Comparison of ENCODE assay signal across 16 mouse cellular contexts in the genomic region with DNA sequence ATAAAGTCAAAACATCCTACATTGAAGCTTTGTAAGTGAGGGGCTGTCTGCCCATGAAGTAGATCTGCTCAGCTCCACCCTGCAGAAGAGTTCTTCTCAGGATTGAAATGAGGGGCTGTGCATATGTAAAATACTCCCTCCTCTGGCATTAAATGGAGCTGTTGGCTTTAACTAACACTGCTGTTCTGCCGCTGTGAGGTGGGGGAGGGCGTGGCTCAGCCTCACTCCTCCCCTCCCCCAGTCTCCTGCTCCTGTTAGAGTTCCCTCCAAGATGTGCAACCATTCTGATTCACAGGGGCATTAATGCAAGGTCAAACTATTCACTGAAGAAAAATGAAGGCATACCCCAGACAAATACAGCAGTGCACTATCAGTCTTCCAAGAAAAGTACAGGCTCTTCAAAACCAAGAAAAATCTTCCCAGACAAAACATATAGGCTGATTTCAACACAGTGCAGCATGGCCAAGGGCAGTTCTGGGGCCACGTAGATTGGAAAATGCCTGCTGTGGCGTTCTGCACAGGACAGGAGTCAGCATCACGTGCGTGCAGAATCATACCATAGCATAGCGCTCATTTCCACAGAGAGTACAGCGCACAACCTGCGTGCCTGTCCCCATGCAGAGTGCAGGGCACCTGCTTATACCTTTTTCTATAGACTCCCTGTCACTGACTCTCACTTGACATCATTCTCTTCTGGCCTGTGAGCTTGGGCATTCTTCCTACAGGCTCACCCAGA. TPM values are rescaled to one million over a fixed set of nuclear protein-coding genes. Genes with fewer than 3 reads are reported as not detected.
DNase-seq lines count a peak whose midpoint lies in the region; ATAC-seq and TF ChIP-seq lines count a peak whose summit lies in the region.
"Had no signal": no experiment of that assay in that cellular context is flagged by ENCODE, and none has a peak within 500 bp of the region (broad histone marks: within the 10 kb centered on the region; RNA-seq: fewer than 3 reads in every experiment).

No protein-coding gene starts in this region.

- no peaks in the 10 kb centered on the region for H3K9me3 ChIP-seq in forebrain, embryonic 11.5 days (ENCODE audit: control insufficient read depth, low read length)
- no peaks in the 10 kb centered on the region for H3K9me3 ChIP-seq in forebrain, embryonic 10.5 days
- no peaks in the 10 kb centered on the region for H3K9me3 ChIP-seq in forebrain, embryonic 15.5 days
- no peaks in the 10 kb centered on the region for H3K9me3 ChIP-seq in midbrain, postnatal 0 days (ENCODE audit: low read length)
- H3K9me3 ChIP-seq: heart, embryonic 15.5 days; limb, embryonic 13.5 days; neural tube, embryonic 12.5 days had no signal

- H3K4me1 ChIP-seq in forebrain, embryonic 11.5 days (replicated peaks; ENCODE audit: control insufficient read depth, insufficient read depth, low read length) = no peaks in the 10 kb centered on the region
- peaks cover 20% of the 10 kb centered on the region for H3K4me1 ChIP-seq in forebrain, embryonic 10.5 days
- H3K4me1 ChIP-seq in forebrain, embryonic 15.5 days = peaks cover 25% of the 10 kb centered on the region
- H3K4me1 ChIP-seq in midbrain, postnatal 0 days (ENCODE audit: insufficient read depth, low read length) = no peaks in the 10 kb centered on the region
- H3K4me1 ChIP-seq: heart, embryonic 15.5 days; limb, embryonic 13.5 days; neural tube, embryonic 12.5 days had no signal

- 0 out of 2 replicates have a peak, but pooled peaks have one; percentile 34 for ATAC-seq in forebrain, embryonic 11.5 days (replicated peaks; ENCODE audit: low FRiP score)
- ATAC-seq in forebrain, embryonic 15.5 days (replicated peaks) = peak; percentile 33; the same call in 1 of the 2 replicates
- ATAC-seq in midbrain, postnatal 0 days (ENCODE audit: low FRiP score) = no peak

- H3K27ac ChIP-seq in forebrain, embryonic 11.5 days (ENCODE audit: low read depth, low read length) = no peak overlapping the region
- no peak overlapping the region for H3K27ac ChIP-seq in forebrain, embryonic 10.5 days
- no peak overlapping the region for H3K27ac ChIP-seq in forebrain, embryonic 15.5 days (replicated peaks)
- H3K27ac ChIP-seq in midbrain, postnatal 0 days (ENCODE audit: low read depth, low read length) = no peak overlapping the region
- no peak overlapping the region for H3K27ac ChIP-seq in left cerebral cortex, adult 2 months
- H3K27ac ChIP-seq: heart, embryonic 15.5 days; limb, embryonic 13.5 days; neural tube, embryonic 12.5 days had no signal

- no peak overlapping the region for H3K4me3 ChIP-seq in forebrain, embryonic 11.5 days (ENCODE audit: low read depth, low read length)
- H3K4me3 ChIP-seq in forebrain, embryonic 10.5 days = no peak overlapping the region
- no peak overlapping the region for H3K4me3 ChIP-seq in forebrain, embryonic 15.5 days
- H3K4me3 ChIP-seq in midbrain, postnatal 0 days (ENCODE audit: low read depth, low read length) = no peak overlapping the region
- H3K4me3 ChIP-seq in left cerebral cortex, adult 2 months = no peak overlapping the region
- H3K4me3 ChIP-seq: heart, embryonic 15.5 days; limb, embryonic 13.5 days; neural tube, embryonic 12.5 days had no signal

- TF ChIP-seq CTCF in midbrain, postnatal 0 days (IDR thresholded peaks at IDR 0.05) = peak; percentile 22
- no peak for TF ChIP-seq CTCF in left cerebral cortex, adult 2 months (IDR thresholded peaks at IDR 0.05)

- H3K36me3 ChIP-seq in forebrain, embryonic 11.5 days (ENCODE audit: control insufficient read depth, insufficient read depth, low read length) = no peaks in the 10 kb centered on the region
- no peaks in the 10 kb centered on the region for H3K36me3 ChIP-seq in forebrain, embryonic 10.5 days (replicated peaks)
- H3K36me3 ChIP-seq in forebrain, embryonic 15.5 days = no peaks in the 10 kb centered on the region
- H3K36me3 ChIP-seq in midbrain, postnatal 0 days (ENCODE audit: insufficient read depth, low read length) = no peaks in the 10 kb centered on the region
- H3K36me3 ChIP-seq: heart, embryonic 15.5 days; limb, embryonic 13.5 days; neural tube, embryonic 12.5 days had no signal

- DNase-seq in forebrain, embryonic 11.5 days (ENCODE audit: low spot score) = no peak
- DNase-seq in forebrain, embryonic 10.5 days (ENCODE audit: extremely low spot score, low spot score) = no peak
- peak; percentile 26 for DNase-seq in retina, postnatal 1 day
- DNase-seq in retina, embryonic 14.5 days (ENCODE audit: low spot score) = no peak
- no peak for DNase-seq in midbrain, postnatal 0 days (ENCODE audit: low spot score)
- no peak for DNase-seq in cerebellum, postnatal 4 days (ENCODE audit: low spot score in 2 of 2)
- DNase-seq in left cerebral cortex, adult 2 months (ENCODE audit: extremely low spot score in 1 of 2, low spot score in 2 of 2) = no peak
- DNase-seq: cerebellum, adult 8-10 months; gastrocnemius, postnatal 36 days; kidney, postnatal 14 days; lung, adult 18-20 months; thymus, postnatal 25 days had no signal

- no peak overlapping the region for H3K9ac ChIP-seq in forebrain, embryonic 11.5 days (ENCODE audit: low read length)
- no peak overlapping the region for H3K9ac ChIP-seq in forebrain, embryonic 15.5 days (replicated peaks)
- no peak overlapping the region for H3K9ac ChIP-seq in midbrain, postnatal 0 days (replicated peaks; ENCODE audit: low read length, poor library complexity, severe bottlenecking)
- H3K9ac ChIP-seq: heart, embryonic 15.5 days; limb, embryonic 13.5 days; neural tube, embryonic 12.5 days had no signal

- intact Hi-C loops in left cerebral cortex, adult 2 months (cut with DNase I) = loop anchor here (5.0 kb wide), 1 partner anchor 57 kb away; a partner anchor contains a TSS

- H3K27me3 ChIP-seq in forebrain, embryonic 11.5 days (ENCODE audit: control insufficient read depth, insufficient read depth, low read length) = no peaks in the 10 kb centered on the region
- no peaks in the 10 kb centered on the region for H3K27me3 ChIP-seq in forebrain, embryonic 10.5 days (ENCODE audit: poor library complexity, severe bottlenecking)
- H3K27me3 ChIP-seq in forebrain, embryonic 15.5 days = no peaks in the 10 kb centered on the region
- H3K27me3 ChIP-seq in midbrain, postnatal 0 days (ENCODE audit: insufficient read depth, low read length) = no peaks in the 10 kb centered on the region
- H3K27me3 ChIP-seq: heart, embryonic 15.5 days; limb, embryonic 13.5 days; neural tube, embryonic 12.5 days had no signal

- WGBS in forebrain, embryonic 11.5 days = 58% methylated on average over 9 of the region's 9 CpGs
- WGBS in forebrain, embryonic 10.5 days = 59% methylated on average over 9 of the region's 9 CpGs
- 56% methylated on average over 9 of the region's 9 CpGs for WGBS in forebrain, embryonic 15.5 days
- 48% methylated on average over 9 of the region's 9 CpGs for WGBS in midbrain, postnatal 0 days

- no peak overlapping the region for H3K4me2 ChIP-seq in forebrain, embryonic 11.5 days (ENCODE audit: low read depth, low read length, severe bottlenecking)
- no peak overlapping the region for H3K4me2 ChIP-seq in forebrain, embryonic 15.5 days (replicated peaks)
- no peak overlapping the region for H3K4me2 ChIP-seq in midbrain, postnatal 0 days (ENCODE audit: low read depth, low read length, poor library complexity, severe bottlenecking)
- H3K4me2 ChIP-seq: heart, embryonic 15.5 days; limb, embryonic 13.5 days; neural tube, embryonic 12.5 days had no signal

RNA-seq across cellular contexts. Expression of a gene that starts 58.5 kb away (rescaled TPM):
- 4.5 and 6.3 TPM in 2 replicates for polyA plus RNA-seq in forebrain, embryonic 11.5 days (2014; fragmentation: Nextera tagmentation; extraction: Ambion mirVana)
- 0.53 and 0.62 TPM in 2 replicates for polyA plus RNA-seq in forebrain, embryonic 10.5 days (2016; fragmentation: Nextera tagmentation; extraction: Ambion mirVana)
- polyA plus RNA-seq in forebrain, embryonic 15.5 days (2015; fragmentation: Nextera tagmentation; extraction: Ambion mirVana) = 7.6 and 10.1 TPM in 2 replicates
- total RNA-seq in midbrain, postnatal 0 days (2014; rRNA removed) = 20.2 and 22.0 TPM in 2 replicates
- 7.0 and 8.2 TPM in 2 replicates for polyA plus RNA-seq in midbrain, postnatal 0 days (2015; fragmentation: Nextera tagmentation; extraction: Ambion mirVana)
- 10 to 100 TPM; 31.7 to 33.2 TPM for total RNA-seq in left cerebral cortex, adult 2 months (2021)
